Mouse (Mus musculus) gastrocnemius, postnatal 25 days (tissue): ENCODE measurements around the gene Fbxo21. TPM values are rescaled to one million over a fixed set of nuclear protein-coding genes. Genes with fewer than 3 reads are reported as not detected.

ENCODE experiments used
- DNase-seq: peaks from one replicate; pipeline ENCODE4 v3.0.0; 2022
- long read RNA-seq, 2 experiments: library from polyadenylated mRNA; stranded (forward); transcript quantifications; one replicate each; pipeline ENCODE4 v2.0.0; 2021
- total RNA-seq, 2 experiments: library from RNA; stranded (reverse); gene quantifications; 1 replicate in 1 of 2; 2 replicates in 1 of 2; pipeline ENCODE4 v1.2.3; 2021

Fbxo21 gene
- 10 to 100 TPM in 1 of 2 experiments, 1 to 10 TPM in 1; 8.1 to 12.9 TPM for total RNA-seq
- long read RNA-seq, experiment 1, partial matches to known transcripts = 0 of 1 reads
- long read RNA-seq, experiment 1, other reads (novel, unspliced or antisense) = 0 of 1 reads
- long read RNA-seq, experiment 2, transcript Fbxo21-201 (12 exons, 3,883 nt) = major isoform, 6 of 9 reads
- long read RNA-seq, experiment 2, partial matches to known transcripts = 0 of 9 reads
- long read RNA-seq, experiment 2, other reads (novel, unspliced or antisense) = 0 of 9 reads

- peak; percentile 97 for DNase-seq
These were observed at the start of gene Fbxo21 for GRCm38 (mm10) chr5:117976657-117977500. Gene Fbxo21 (plus strand): TSS chr5:117976730.

GRCm38 (mm10) chr5:117928553-117928952, 48.0 kb upstream of the Fbxo21 start:
- DNase-seq = no peak

GRCm38 (mm10) chr5:117932222-117932621, 44.3 kb upstream of the Fbxo21 start:
- DNase-seq = no peak

- DNase-seq = peak; percentile 40
These were observed 43.7 kb upstream of the Fbxo21 start for GRCm38 (mm10) chr5:117932862-117933261.

- DNase-seq = no peak
These were observed 40.2 kb upstream of the Fbxo21 start for GRCm38 (mm10) chr5:117936346-117936745.

- DNase-seq = no peak
These were observed 39.3 kb upstream of the Fbxo21 start for GRCm38 (mm10) chr5:117937186-117937585.

GRCm38 (mm10) chr5:117938182-117938581, 38.3 kb upstream of the Fbxo21 start:
- peak; percentile 31 for DNase-seq

- no peak for DNase-seq
These were observed 37.1 kb upstream of the Fbxo21 start for GRCm38 (mm10) chr5:117939402-117939801.

GRCm38 (mm10) chr5:117941552-117941951, 35.0 kb upstream of the Fbxo21 start:
- DNase-seq = no peak

GRCm38 (mm10) chr5:117946605-117947004, 29.9 kb upstream of the Fbxo21 start:
- no peak for DNase-seq

GRCm38 (mm10) chr5:117949393-117949792, 27.1 kb upstream of the Fbxo21 start:
- no peak for DNase-seq

- DNase-seq = no peak
These were observed 22.6 kb upstream of the Fbxo21 start for GRCm38 (mm10) chr5:117953893-117954292.

- no peak for DNase-seq
These were observed 22.1 kb upstream of the Fbxo21 start for GRCm38 (mm10) chr5:117954429-117954828.

GRCm38 (mm10) chr5:117955675-117956420, 20.7 kb upstream of the Fbxo21 start:
- DNase-seq = no peak

- no peak for DNase-seq
These were observed 11.8 kb upstream of the Fbxo21 start for GRCm38 (mm10) chr5:117964750-117965149.

- no peak for DNase-seq
These were observed 9.6 kb upstream of the Fbxo21 start for GRCm38 (mm10) chr5:117966956-117967355.

- no peak for DNase-seq
These were observed 8.9 kb upstream of the Fbxo21 start for GRCm38 (mm10) chr5:117967659-117968069.

GRCm38 (mm10) chr5:117969681-117970427, 6.7 kb upstream of the Fbxo21 start:
- no peak for DNase-seq

GRCm38 (mm10) chr5:117976263-117976656, 270 bp upstream of the Fbxo21 start:
- no peak for DNase-seq

- DNase-seq = no peak
These were observed 1.1 kb downstream of the Fbxo21 start for GRCm38 (mm10) chr5:117977501-117978158.

GRCm38 (mm10) chr5:117978159-117978697, 1.7 kb downstream of the Fbxo21 start:
- no peak for DNase-seq
